Mouse (Mus musculus): ENCODE measurements around the gene Atp2b2. TPM values are rescaled to one million over a fixed set of nuclear protein-coding genes. Genes with fewer than 3 reads are reported as not detected.

The Atp2b2 gene
- total and polyA plus RNA-seq, 2 experiments: 1.0 to 1.1 TPM

DNA sequence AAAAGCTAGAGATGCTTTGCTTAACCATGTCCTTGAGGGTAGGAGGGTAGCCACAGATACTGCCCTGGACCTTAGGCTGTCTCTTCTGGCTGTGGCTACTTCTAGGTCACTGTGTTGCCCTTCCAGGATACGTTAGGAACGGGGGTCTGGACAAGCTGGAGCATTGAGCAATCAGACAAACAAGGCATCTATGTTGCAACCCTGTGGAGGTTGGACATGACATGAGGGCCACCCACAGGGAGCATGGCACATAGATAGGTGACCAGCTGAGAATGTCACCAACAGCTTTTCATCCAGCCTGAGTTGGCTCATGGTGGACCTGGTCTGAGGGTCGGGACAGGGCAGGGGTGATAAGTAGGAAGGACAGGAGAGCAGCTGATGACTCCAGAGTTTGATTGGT, 148.4 kb downstream of the Atp2b2 start:
- DNase-seq (ENCODE audit: extremely low read depth, low read depth, low spot score): peak; percentile 98
- H3K36me3 ChIP-seq (ENCODE audit: control insufficient read depth, insufficient read depth, low read length): no peaks in the 10 kb centered on the region
- H3K4me3 ChIP-seq (ENCODE audit: insufficient read depth, low read depth, low read length): no peak overlapping the region
- no peaks in the 10 kb centered on the region for H3K79me2 ChIP-seq (ENCODE audit: control insufficient read depth, insufficient read depth, low read length)
- 17% methylated on average over 3 of the region's 3 CpGs for WGBS
- H3K4me1 ChIP-seq (ENCODE audit: control insufficient read depth, insufficient read depth, low read length): peaks cover 31% of the 10 kb centered on the region
- no peaks in the 10 kb centered on the region for H3K27me3 ChIP-seq (ENCODE audit: control insufficient read depth, insufficient read depth, low read length)
- H3K9ac ChIP-seq (ENCODE audit: low read depth, low read length): no peak overlapping the region
- TF ChIP-seq CTCF (IDR thresholded peaks at IDR 0.05; ENCODE audit: low read depth, low read length): no peak; the same call in 1 of the 2 replicates
- TF ChIP-seq POLR2A (IDR thresholded peaks at IDR 0.05; ENCODE audit: extremely low read depth, insufficient read depth, low read length): no peak
- peak overlapping the region; percentile 64 for H3K27ac ChIP-seq (replicated peaks; ENCODE audit: insufficient read depth, low read depth, low read length)

GRCm38 (mm10) chr6:113892091-113892674, 150.2 kb downstream of the Atp2b2 start:
- Histone ChIP-seq H3K36me3 (ENCODE audit: control insufficient read depth, insufficient read depth, low read length) (no peaks in the 10 kb centered on the region), H3K4me1 (ENCODE audit: control insufficient read depth, insufficient read depth, low read length) (peaks cover 28% of the 10 kb centered on the region), H3K4me3 (ENCODE audit: insufficient read depth, low read depth, low read length) (no peak overlapping the region), H3K27me3 (ENCODE audit: control insufficient read depth, insufficient read depth, low read length) (no peaks in the 10 kb centered on the region), H3K27ac (replicated peaks; ENCODE audit: insufficient read depth, low read depth, low read length) (no peak overlapping the region), H3K79me2 (ENCODE audit: control insufficient read depth, insufficient read depth, low read length) (no peaks in the 10 kb centered on the region), H3K9ac (ENCODE audit: low read depth, low read length) (no peak overlapping the region)
- no peak for TF ChIP-seq CTCF (IDR thresholded peaks at IDR 0.05; ENCODE audit: low read depth, low read length)
- TF ChIP-seq POLR2A (IDR thresholded peaks at IDR 0.05; ENCODE audit: extremely low read depth, insufficient read depth, low read length): no peak
- 85% methylated on average over 13 of the region's 13 CpGs for WGBS
- DNase-seq (ENCODE audit: extremely low read depth, low read depth, low spot score): no peak

DNA sequence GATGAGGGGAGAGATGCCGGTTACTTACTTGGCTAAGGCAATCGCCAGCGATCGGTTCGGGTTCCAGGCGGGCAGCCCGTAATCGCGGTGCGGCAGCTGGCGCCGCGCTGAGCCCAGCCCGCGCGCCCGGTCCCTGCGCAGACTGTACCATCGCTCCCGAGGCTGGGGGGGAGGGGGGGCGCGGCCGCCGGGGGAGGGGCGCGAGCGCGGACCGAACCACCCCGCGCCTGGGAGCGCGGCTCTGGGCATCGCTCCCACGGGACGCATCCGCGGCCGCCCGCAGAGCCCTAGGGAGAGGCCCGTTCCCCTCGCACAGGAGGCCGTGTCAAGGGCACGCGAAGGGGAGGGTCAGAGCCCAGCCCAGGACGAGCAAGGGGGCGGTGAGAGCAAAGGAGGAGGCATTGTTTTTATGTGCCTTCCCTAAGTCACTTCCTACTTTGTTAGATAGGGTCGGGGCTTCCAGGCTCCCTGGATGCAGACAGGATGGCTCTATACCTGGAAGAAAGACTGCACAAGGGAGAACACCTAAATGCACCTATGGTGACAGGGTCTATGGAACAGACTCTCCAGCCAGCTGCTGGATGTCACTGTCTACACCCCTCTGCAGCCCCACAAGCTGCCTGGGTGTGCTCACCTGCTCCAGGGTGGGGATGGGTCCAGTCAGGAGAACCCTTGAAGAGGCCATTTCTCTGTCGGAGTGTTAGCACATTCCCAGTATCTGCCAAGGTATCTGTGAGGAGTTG, 151.0 kb downstream of the Atp2b2 start:
- Histone ChIP-seq H3K4me1 (ENCODE audit: control insufficient read depth, insufficient read depth, low read length) (peaks cover 25% of the 10 kb centered on the region), H3K79me2 (ENCODE audit: control insufficient read depth, insufficient read depth, low read length) (no peaks in the 10 kb centered on the region), H3K4me3 (ENCODE audit: insufficient read depth, low read depth, low read length) (peak overlapping the region; percentile 53), H3K27ac (replicated peaks; ENCODE audit: insufficient read depth, low read depth, low read length) (no peak overlapping the region), H3K27me3 (ENCODE audit: control insufficient read depth, insufficient read depth, low read length) (no peaks in the 10 kb centered on the region), H3K36me3 (ENCODE audit: control insufficient read depth, insufficient read depth, low read length) (no peaks in the 10 kb centered on the region), H3K9ac (ENCODE audit: low read depth, low read length) (peak overlapping the region; percentile 44)
- 2% methylated on average over 45 of the region's 49 CpGs for WGBS
- TF ChIP-seq POLR2A (IDR thresholded peaks at IDR 0.05; ENCODE audit: extremely low read depth, insufficient read depth, low read length): no peak
- no peak for TF ChIP-seq CTCF (IDR thresholded peaks at IDR 0.05; ENCODE audit: low read depth, low read length)
- DNase-seq (ENCODE audit: extremely low read depth, low read depth, low spot score): peak; percentile 9

- DNase-seq (ENCODE audit: extremely low read depth, low read depth, low spot score): no peak
- TF ChIP-seq CTCF (IDR thresholded peaks at IDR 0.05; ENCODE audit: low read depth, low read length) (no peak), POLR2A (IDR thresholded peaks at IDR 0.05; ENCODE audit: extremely low read depth, insufficient read depth, low read length) (no peak)
- Histone ChIP-seq H3K79me2 (ENCODE audit: control insufficient read depth, insufficient read depth, low read length) (no peaks in the 10 kb centered on the region), H3K27me3 (ENCODE audit: control insufficient read depth, insufficient read depth, low read length) (no peaks in the 10 kb centered on the region), H3K4me1 (ENCODE audit: control insufficient read depth, insufficient read depth, low read length) (peaks cover 21% of the 10 kb centered on the region), H3K27ac (replicated peaks; ENCODE audit: insufficient read depth, low read depth, low read length) (no peak overlapping the region), H3K4me3 (ENCODE audit: insufficient read depth, low read depth, low read length) (peak overlapping the region; percentile 53), H3K36me3 (ENCODE audit: control insufficient read depth, insufficient read depth, low read length) (no peaks in the 10 kb centered on the region), H3K9ac (ENCODE audit: low read depth, low read length) (peak overlapping the region; percentile 44)
- whole genome bisulfite sequencing: 2% methylated on average over 10 of the region's 10 CpGs
Measured at GRCm38 (mm10) chr6:113890858-113891213, 151.6 kb downstream of the Atp2b2 start.

DNA sequence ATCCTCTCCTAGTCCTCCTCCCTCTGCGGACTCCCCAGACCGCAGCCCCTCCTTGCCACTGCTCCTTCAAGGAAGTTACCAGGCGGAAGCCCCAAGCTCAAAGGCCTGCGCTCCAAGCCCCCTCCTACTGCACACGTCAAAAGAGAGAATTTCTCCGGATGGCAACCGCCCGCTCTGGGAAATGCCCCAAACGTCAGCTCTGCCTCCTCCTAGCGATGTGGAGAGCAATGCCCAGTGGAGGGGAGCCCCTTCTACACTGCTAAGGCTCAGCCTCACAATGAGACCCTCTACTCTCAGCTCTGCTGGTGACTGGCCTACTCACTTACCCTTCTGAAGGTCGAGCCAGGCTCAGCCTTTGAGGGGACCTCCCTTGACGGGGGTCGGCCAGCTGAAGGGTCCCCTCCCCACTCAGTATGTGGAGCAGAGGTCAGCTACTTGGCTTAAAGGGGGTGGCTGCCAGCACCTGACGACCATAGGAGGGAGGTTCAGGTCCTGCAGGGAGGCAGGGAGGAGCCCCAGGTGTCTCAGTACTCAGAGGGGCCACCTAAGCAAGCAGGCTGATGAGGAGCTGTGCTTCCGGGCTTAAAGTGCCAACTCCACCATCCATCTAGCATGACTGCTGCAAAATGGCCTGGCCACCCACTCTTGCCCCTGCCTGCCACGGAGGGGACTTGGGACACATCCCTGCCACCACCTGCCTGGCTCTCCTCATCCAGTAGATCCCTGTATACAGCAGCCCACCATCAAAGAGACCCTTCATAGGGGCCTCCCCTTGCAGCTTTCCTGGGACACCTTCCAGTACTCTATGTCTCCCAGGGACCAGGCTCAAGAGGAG, 152.2 kb downstream of the Atp2b2 start:
- Histone ChIP-seq H3K27me3 (ENCODE audit: control insufficient read depth, insufficient read depth, low read length) (no peaks in the 10 kb centered on the region), H3K4me1 (ENCODE audit: control insufficient read depth, insufficient read depth, low read length) (peaks cover 16% of the 10 kb centered on the region), H3K79me2 (ENCODE audit: control insufficient read depth, insufficient read depth, low read length) (no peaks in the 10 kb centered on the region), H3K27ac (replicated peaks; ENCODE audit: insufficient read depth, low read depth, low read length) (no peak overlapping the region), H3K4me3 (ENCODE audit: insufficient read depth, low read depth, low read length) (peak overlapping the region; percentile 53; the same call in 1 of the 2 replicates), H3K9ac (ENCODE audit: low read depth, low read length) (peak overlapping the region; percentile 44; the same call in 1 of the 2 replicates), H3K36me3 (ENCODE audit: control insufficient read depth, insufficient read depth, low read length) (no peaks in the 10 kb centered on the region)
- WGBS: 49% methylated on average over 16 of the region's 16 CpGs
- TF ChIP-seq CTCF (IDR thresholded peaks at IDR 0.05; ENCODE audit: low read depth, low read length) (no peak), POLR2A (IDR thresholded peaks at IDR 0.05; ENCODE audit: extremely low read depth, insufficient read depth, low read length) (no peak)
- no peak for DNase-seq (ENCODE audit: extremely low read depth, low read depth, low spot score)
